Mouse (Mus musculus) embryonic facial prominence, embryonic 13.5 days (tissue): Measurements from ENCODE around the gene Hs6st3. TPM values are rescaled to one million over a fixed set of nuclear protein-coding genes. Genes with fewer than 3 reads are reported as not detected.

Source experiments
- ATAC-seq: fragments of 200-750 bp; cut with Nextera tagmentation; 2 replicates; pipeline ENCODE4 v1.8.0; 2017; ENCODE audit warnings: low read depth; ENCODE audit not compliant: insufficient number of reproducible peaks, insufficient read depth, low FRiP score, low TSS enrichment
- H3K27ac ChIP-seq: fragments of 300-500 bp; sonication (generic); 2 replicates; pipeline ENCODE4 v1.5.1; 2015; ENCODE audit warnings: moderate library complexity, mild to moderate bottlenecking, inconsistent platforms
- H3K27me3 ChIP-seq: fragments of 300-500 bp; sonication (generic); 2 replicates; pipeline ENCODE4 v1.6.1; 2015; ENCODE audit warnings: mild to moderate bottlenecking, inconsistent platforms
- H3K36me3 ChIP-seq: fragments of 300-500 bp; sonication (generic); 2 replicates; pipeline ENCODE4 v1.6.1; 2015; ENCODE audit warnings: mild to moderate bottlenecking, inconsistent platforms
- H3K4me1 ChIP-seq: fragments of 300-500 bp; sonication (generic); 2 replicates; pipeline ENCODE4 v1.6.1; 2015; ENCODE audit warnings: inconsistent platforms
- H3K4me2 ChIP-seq: fragments of 300-500 bp; sonication (generic); 2 replicates; pipeline ENCODE4 v1.6.1; 2015; ENCODE audit warnings: moderate library complexity, mild to moderate bottlenecking, inconsistent platforms
- H3K4me3 ChIP-seq: fragments of 300-500 bp; sonication (generic); 2 replicates; pipeline ENCODE4 v1.5.1; 2015; ENCODE audit warnings: mild to moderate bottlenecking, inconsistent platforms
- H3K9ac ChIP-seq: fragments of 300-500 bp; sonication (generic); 2 replicates; pipeline ENCODE4 v1.6.1; 2015; ENCODE audit warnings: mild to moderate bottlenecking, inconsistent platforms
- H3K9me3 ChIP-seq: fragments of 300-500 bp; sonication (generic); 2 replicates; pipeline ENCODE4 v1.6.1; 2016; ENCODE audit warnings: inconsistent platforms
- WGBS: fragments of 180-500 bp; shearing (Covaris S2); methylation state at CpG from one replicate; pipeline ENCODE4 v1.1.7; 2015; ENCODE audit warnings: mixed read lengths; 5-methylcytosine and 5-hydroxymethylcytosine counted together
- polyA plus RNA-seq: library from polyadenylated mRNA; unstranded; fragments of >200 nt; fragmentation: Nextera tagmentation; extraction: Ambion mirVana; gene quantifications from 2 replicates; pipeline ENCODE4 v1.2.1, GENCODE M21; 2015

Hs6st3 gene
- polyA plus RNA-seq, 1 experiment from 2014 or later = 0.27 TPM

GRCm38 (mm10) chr14:119347236-119347635, 209.1 kb downstream of the Hs6st3 start:
- no peaks in the 10 kb centered on the region for H3K4me1 ChIP-seq
- WGBS = 78% methylated on average over 11 of the region's 11 CpGs
- H3K4me3 ChIP-seq = no peak overlapping the region
- H3K36me3 ChIP-seq = no peaks in the 10 kb centered on the region
- no peak overlapping the region for H3K27ac ChIP-seq
- no peak overlapping the region for H3K4me2 ChIP-seq
- H3K27me3 ChIP-seq = no peaks in the 10 kb centered on the region
- H3K9me3 ChIP-seq = no peaks in the 10 kb centered on the region
- no peak overlapping the region for H3K9ac ChIP-seq
- no peak for ATAC-seq

- H3K4me1 ChIP-seq = no peaks in the 10 kb centered on the region
- WGBS = 93% methylated on average over 4 of the region's 4 CpGs
- ATAC-seq = no peak
- H3K27me3 ChIP-seq = no peaks in the 10 kb centered on the region
- H3K9ac ChIP-seq = no peak overlapping the region
- H3K27ac ChIP-seq = no peak overlapping the region
- no peak overlapping the region for H3K4me2 ChIP-seq
- no peaks in the 10 kb centered on the region for H3K9me3 ChIP-seq
- H3K36me3 ChIP-seq = no peaks in the 10 kb centered on the region
- no peak overlapping the region for H3K4me3 ChIP-seq
Measured at GRCm38 (mm10) chr14:119361414-119361813, 223.3 kb downstream of the Hs6st3 start.

GRCm38 (mm10) chr14:119367866-119368425, 229.8 kb downstream of the Hs6st3 start:
- no peak overlapping the region for H3K9ac ChIP-seq
- WGBS = 62% methylated on average over 3 of the region's 3 CpGs
- H3K9me3 ChIP-seq = no peaks in the 10 kb centered on the region
- H3K36me3 ChIP-seq = no peaks in the 10 kb centered on the region
- H3K27ac ChIP-seq = no peak overlapping the region
- H3K4me1 ChIP-seq = no peaks in the 10 kb centered on the region
- no peak overlapping the region for H3K4me3 ChIP-seq
- no peaks in the 10 kb centered on the region for H3K27me3 ChIP-seq
- ATAC-seq = no peak
- H3K4me2 ChIP-seq = no peak overlapping the region

GRCm38 (mm10) chr14:119369274-119369673, 231.1 kb downstream of the Hs6st3 start:
- no peaks in the 10 kb centered on the region for H3K4me1 ChIP-seq
- no peak overlapping the region for H3K27ac ChIP-seq
- H3K4me2 ChIP-seq = no peak overlapping the region
- no peak overlapping the region for H3K4me3 ChIP-seq
- WGBS = 44% methylated on average over 8 of the region's 8 CpGs
- H3K9ac ChIP-seq = no peak overlapping the region
- H3K9me3 ChIP-seq = no peaks in the 10 kb centered on the region
- H3K36me3 ChIP-seq = no peaks in the 10 kb centered on the region
- H3K27me3 ChIP-seq = no peaks in the 10 kb centered on the region
- ATAC-seq = no peak

GRCm38 (mm10) chr14:119370013-119370412, 231.9 kb downstream of the Hs6st3 start:
- ATAC-seq = no peak

GRCm38 (mm10) chr14:119379303-119379702, 241.2 kb downstream of the Hs6st3 start:
- ATAC-seq = no peak
- Histone ChIP-seq H3K27ac (no peak overlapping the region), H3K9me3 (0 out of 2 replicates have a peak, but pooled peaks cover 4% of the 10 kb centered on the region), H3K9ac (no peak overlapping the region), H3K4me2 (no peak overlapping the region), H3K27me3 (no peaks in the 10 kb centered on the region), H3K36me3 (no peaks in the 10 kb centered on the region), H3K4me3 (no peak overlapping the region), H3K4me1 (no peaks in the 10 kb centered on the region)
- WGBS = 84% methylated on average over 2 of the region's 2 CpGs

More at GRCm38 (mm10) chr14:119370013-119370412, 231.9 kb downstream of the Hs6st3 start:
- Histone ChIP-seq H3K36me3 (no peaks in the 10 kb centered on the region), H3K9ac (no peak overlapping the region), H3K4me3 (no peak overlapping the region), H3K27me3 (no peaks in the 10 kb centered on the region), H3K4me1 (no peaks in the 10 kb centered on the region), H3K9me3 (no peaks in the 10 kb centered on the region), H3K4me2 (no peak overlapping the region), H3K27ac (no peak overlapping the region)
- 83% methylated on average over 7 of the region's 7 CpGs for WGBS

GRCm38 (mm10) chr14:119401618-119402017, 263.5 kb downstream of the Hs6st3 start:
- WGBS = 89% methylated on average over 10 of the region's 10 CpGs
- no peaks in the 10 kb centered on the region for H3K36me3 ChIP-seq
- H3K27ac ChIP-seq = no peak overlapping the region
- H3K9me3 ChIP-seq = no peaks in the 10 kb centered on the region
- no peaks in the 10 kb centered on the region for H3K4me1 ChIP-seq
- H3K9ac ChIP-seq = no peak overlapping the region
- ATAC-seq = no peak
- H3K27me3 ChIP-seq = no peaks in the 10 kb centered on the region
- no peak overlapping the region for H3K4me2 ChIP-seq
- H3K4me3 ChIP-seq = no peak overlapping the region

- H3K4me2 ChIP-seq = peak overlapping the region; percentile 33
- WGBS = 43% methylated on average over 11 of the region's 11 CpGs
- H3K27me3 ChIP-seq = no peaks in the 10 kb centered on the region
- H3K9me3 ChIP-seq = no peaks in the 10 kb centered on the region
- no peak overlapping the region for H3K9ac ChIP-seq
- 0 out of 2 replicates have a peak, but pooled peaks have one; percentile 56 for ATAC-seq
- no peak overlapping the region for H3K4me3 ChIP-seq
- H3K27ac ChIP-seq = no peak overlapping the region
- H3K36me3 ChIP-seq = no peaks in the 10 kb centered on the region
- H3K4me1 ChIP-seq = no peaks in the 10 kb centered on the region
Measured at GRCm38 (mm10) chr14:119409334-119410050, 271.4 kb downstream of the Hs6st3 start.

GRCm38 (mm10) chr14:119422894-119423293, 284.8 kb downstream of the Hs6st3 start:
- Histone ChIP-seq H3K36me3 (no peaks in the 10 kb centered on the region), H3K9me3 (no peaks in the 10 kb centered on the region), H3K27ac (no peak overlapping the region), H3K27me3 (no peaks in the 10 kb centered on the region), H3K4me2 (no peak overlapping the region), H3K4me1 (no peaks in the 10 kb centered on the region), H3K4me3 (no peak overlapping the region), H3K9ac (no peak overlapping the region)
- WGBS = 92% methylated on average over 5 of the region's 5 CpGs
- ATAC-seq = no peak

GRCm38 (mm10) chr14:119450471-119450870, 312.3 kb downstream of the Hs6st3 start:
- Histone ChIP-seq H3K27me3 (no peaks in the 10 kb centered on the region), H3K4me2 (no peak overlapping the region), H3K36me3 (no peaks in the 10 kb centered on the region), H3K4me1 (no peaks in the 10 kb centered on the region), H3K9me3 (no peaks in the 10 kb centered on the region), H3K9ac (no peak overlapping the region), H3K4me3 (no peak overlapping the region), H3K27ac (no peak overlapping the region)
- ATAC-seq = no peak
- WGBS = 25% methylated on average over 4 of the region's 4 CpGs

GRCm38 (mm10) chr14:119451594-119451993, 313.5 kb downstream of the Hs6st3 start:
- ATAC-seq = no peak
- no peak overlapping the region for H3K9ac ChIP-seq
- H3K4me1 ChIP-seq = no peaks in the 10 kb centered on the region
- no peaks in the 10 kb centered on the region for H3K27me3 ChIP-seq
- no peaks in the 10 kb centered on the region for H3K9me3 ChIP-seq
- H3K4me2 ChIP-seq = no peak overlapping the region
- H3K27ac ChIP-seq = no peak overlapping the region
- no peaks in the 10 kb centered on the region for H3K36me3 ChIP-seq
- H3K4me3 ChIP-seq = no peak overlapping the region

GRCm38 (mm10) chr14:119452382-119452781, 314.2 kb downstream of the Hs6st3 start:
- Histone ChIP-seq H3K4me2 (no peak overlapping the region), H3K4me3 (no peak overlapping the region), H3K9me3 (no peaks in the 10 kb centered on the region), H3K4me1 (no peaks in the 10 kb centered on the region), H3K27me3 (no peaks in the 10 kb centered on the region), H3K27ac (no peak overlapping the region), H3K9ac (no peak overlapping the region), H3K36me3 (no peaks in the 10 kb centered on the region)
- ATAC-seq = no peak
